Mouse (Mus musculus) layer of hippocampus, adult 18-20 months (tissue): ENCODE data around the gene Tacc3. TPM values are rescaled to one million over a fixed set of nuclear protein-coding genes. Genes with fewer than 3 reads are reported as not detected.

ENCODE experiments used
- DNase-seq, 2 experiments: peaks; one replicate each; pipeline ENCODE4 v3.0.0; 2022; ENCODE audit warnings: low spot score in 2 of 2
- total RNA-seq, 2 experiments: library from RNA; stranded (reverse); gene quantifications; 2 replicates each; pipeline ENCODE4 v1.2.3; 2021

The Tacc3 gene
- total RNA-seq, 2 experiments from 2014 or later: 3.2 to 3.3 TPM

DNA sequence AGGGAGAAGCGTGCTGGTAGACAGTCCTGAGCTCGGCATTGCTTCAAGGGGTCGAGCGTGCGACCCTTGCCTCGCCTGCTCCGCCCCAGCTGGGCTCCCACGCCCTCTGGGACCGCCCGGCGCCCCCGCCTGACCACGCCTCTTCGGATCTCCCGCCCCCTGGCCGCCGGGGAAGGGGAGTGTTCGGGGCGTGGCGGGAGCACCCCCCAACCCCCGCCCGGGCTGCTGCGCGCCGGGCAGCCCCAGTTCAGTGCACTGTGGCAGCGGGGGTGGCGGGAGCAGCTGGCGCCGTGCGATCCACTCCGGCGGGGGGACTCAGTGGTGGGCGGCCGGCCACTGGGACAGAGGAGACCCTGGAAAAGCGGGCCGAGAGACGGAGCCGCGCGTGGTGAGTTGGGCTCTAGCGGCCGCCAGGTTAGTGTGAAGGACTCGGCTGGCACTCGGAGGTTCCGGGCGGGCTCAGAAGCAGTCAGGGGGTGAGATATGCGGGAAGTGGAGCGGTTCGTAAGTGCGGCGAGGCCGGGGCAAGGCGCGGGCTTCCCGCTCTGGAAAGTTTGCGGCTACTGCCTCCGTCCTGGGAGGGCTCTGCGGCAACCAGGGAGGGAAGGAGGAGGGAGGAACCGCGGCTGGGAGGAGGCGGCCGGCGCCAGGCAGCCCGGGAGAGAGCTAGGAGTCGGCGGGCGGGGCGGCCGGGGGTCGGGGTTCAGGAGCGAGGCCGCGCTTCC, 63.8 kb downstream of the Tacc3 start, which contains the start of gene Fgfr3:
Gene Fgfr3 (plus strand): TSS at position 134 of the 725 bp plus-strand sequence.
- DNase-seq: no peak

DNA sequence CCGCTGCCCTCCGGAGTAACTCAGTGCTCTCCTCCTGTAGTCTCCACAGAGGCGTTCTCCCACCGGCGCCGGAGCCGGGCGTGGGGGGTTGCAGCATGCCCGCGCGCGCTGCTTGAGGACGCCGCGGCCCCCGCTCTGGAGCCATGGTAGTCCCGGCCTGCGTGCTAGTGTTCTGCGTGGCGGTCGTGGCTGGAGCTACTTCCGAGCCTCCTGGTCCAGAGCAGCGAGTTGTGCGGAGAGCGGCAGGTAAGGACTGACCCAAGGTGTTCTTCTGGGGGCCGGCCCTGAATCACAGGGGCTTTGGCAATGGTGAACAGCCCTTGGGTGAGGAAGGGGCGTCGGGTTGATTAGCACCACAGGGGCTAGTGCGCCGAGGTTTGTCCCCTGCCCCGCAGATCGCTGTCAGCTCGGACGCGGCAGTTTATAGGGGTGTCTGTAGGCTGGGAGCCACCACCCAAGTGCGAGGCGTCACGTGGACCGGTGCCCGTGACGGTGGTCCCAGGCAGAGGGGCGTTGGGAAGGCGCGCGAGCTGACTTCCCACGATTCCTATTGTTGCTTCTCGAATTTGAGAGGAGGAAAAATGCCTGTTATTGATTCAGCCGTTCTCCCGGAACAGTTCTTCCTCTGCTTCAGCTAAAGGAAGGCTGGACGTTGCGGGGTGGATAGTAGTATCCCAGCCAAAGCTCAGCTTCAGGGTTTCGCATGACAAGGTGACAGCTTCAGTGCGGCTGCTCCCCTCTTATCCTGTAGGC, 64.5 kb downstream of the Tacc3 start:
- DNase-seq: no peak

DNA sequence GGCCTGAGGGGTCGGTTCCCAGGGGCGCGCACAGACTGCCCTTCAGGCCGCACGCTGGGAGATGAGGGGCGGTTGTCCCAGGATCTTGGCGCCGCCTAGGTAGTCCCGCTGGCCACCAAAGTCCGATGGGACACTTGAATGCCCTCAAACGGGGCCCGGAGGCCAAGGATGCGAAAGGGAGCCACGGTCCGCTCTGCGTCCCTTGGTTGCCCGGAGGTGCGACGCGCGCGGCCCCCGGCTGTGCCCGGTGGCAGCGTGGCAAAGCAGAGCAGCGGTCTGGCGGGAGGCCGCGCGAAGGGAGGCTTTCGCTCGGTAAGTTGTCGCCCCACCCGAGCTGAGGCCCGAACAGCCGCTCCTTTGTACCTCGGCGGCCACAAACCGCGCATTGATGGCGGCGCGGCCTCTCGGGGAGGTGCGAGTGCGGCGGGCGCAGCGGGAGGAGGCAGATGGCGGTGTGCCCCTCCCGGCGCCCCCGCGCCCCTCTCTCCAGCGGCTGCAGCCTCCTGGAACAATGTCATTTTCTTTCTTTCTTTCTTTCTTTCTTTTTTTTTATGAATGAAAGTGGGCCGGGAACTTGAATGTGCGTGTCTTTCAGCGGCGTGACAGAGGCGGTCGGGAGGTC, 65.2 kb downstream of the Tacc3 start:
- DNase-seq: no peak

DNA sequence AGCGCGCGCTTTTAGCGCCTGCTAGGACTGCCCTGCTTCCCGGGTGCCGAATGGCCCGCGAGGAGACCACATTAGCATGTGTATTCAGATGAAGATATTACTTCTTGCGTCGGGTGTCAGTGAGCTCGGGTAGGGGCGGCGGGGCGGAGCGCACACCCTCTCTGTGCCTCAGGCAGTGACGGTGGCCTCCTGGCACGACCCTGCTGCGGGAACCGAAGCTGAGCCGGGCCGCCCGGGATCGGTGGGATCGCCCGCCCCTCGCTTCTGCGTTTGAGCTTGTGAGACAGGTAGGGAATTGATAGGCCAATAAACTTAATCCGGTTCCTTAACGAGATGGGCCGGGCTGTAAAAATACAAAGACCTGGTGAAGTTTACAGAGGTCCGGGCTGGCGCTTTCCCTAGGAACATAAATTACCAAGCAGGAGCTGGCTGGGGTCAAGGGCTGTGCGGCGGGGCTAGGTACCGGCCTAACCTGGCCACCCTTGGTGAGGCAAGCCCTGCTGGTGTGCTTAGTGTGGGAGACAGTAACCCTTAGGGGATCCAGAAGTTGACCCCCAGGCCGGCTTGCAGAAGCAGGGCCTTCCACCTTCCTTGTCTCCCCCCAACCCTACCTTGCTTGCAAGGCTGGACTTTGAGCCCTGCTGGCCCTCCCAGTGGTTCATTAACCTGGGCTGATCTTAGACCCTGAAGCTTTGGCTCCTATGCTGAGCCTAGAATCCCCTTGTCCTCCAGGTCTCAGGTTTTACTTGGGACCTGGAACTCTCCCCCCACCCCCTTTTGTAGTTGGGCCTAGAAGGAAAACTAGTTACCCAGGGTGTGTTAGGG, 65.9 kb downstream of the Tacc3 start:
- DNase-seq: no peak

DNA sequence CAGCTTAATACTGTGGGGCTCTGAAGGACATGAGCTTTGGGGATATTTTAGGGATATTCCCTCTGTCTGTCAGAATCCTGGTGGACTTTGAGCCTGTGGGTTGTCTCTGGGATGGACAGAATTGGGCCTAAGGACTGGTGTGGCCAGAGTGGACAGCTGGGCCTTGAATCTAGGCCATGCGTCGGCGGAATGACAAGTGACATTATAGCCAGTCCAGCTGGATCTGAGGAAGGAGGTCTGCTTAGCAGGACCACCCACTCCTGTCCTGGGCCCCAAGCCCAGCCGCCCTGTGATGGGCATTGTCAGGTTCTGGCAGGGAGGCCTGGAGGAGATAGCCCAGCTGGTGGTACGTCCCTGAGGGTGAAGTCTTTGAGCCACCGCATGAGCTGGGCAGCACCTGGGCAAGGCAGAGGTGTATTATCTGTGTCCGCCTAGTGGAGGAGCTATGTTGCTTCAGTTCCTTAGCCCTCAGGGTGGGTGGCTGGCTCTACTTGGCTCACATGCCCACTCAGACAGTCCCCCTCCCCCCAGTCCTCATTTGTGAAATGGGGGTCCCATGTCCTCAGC, 68.2 kb downstream of the Tacc3 start:
- DNase-seq: no peak

DNA sequence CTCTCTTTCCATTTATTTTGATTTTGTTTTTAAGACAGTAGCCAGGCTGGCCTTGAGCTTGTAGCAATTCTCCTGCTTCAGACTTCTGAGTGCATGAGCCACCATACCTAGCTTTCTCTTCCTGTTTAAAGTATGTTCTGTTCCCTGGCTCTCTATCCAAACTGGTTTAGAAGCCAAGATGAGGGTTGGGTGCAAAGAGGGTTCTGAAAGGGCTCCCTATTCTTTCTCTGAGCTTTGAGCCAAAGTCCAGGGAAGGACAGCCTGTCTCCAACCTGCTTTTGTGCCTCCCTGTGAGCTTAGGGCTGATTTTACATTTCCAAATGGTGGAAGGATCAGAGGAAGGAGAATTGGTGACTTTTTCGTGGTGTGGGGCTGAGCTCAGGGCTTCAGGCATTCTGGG, 69.0 kb downstream of the Tacc3 start:
- DNase-seq: no peak

Other genes with a start within 250 kb of the Tacc3 start
- gene Nkx1-1, start 224.2 kb upstream of the Tacc3 start, total RNA-seq: not detected
- gene Fam53a, start 28.5 kb upstream of the Tacc3 start, total RNA-seq: 10 to 100 TPM; 24.7 to 27.3 TPM
- under 1 TPM; 0.56 to 0.77 TPM for gene Gm9903, start 28.2 kb upstream of the Tacc3 start, total RNA-seq
- gene Slbp, start 5.6 kb upstream of the Tacc3 start, total RNA-seq: 10 to 100 TPM; 19.5 to 21.0 TPM
- 10 to 100 TPM; 22.6 to 23.4 TPM for gene Tmem129, start 288 bp downstream of the Tacc3 start, total RNA-seq
- 100 to 1,000 TPM; 120 to 122 TPM for gene Fgfr3, start 63.5 kb downstream of the Tacc3 start, total RNA-seq
- gene Letm1, start 124.7 kb downstream of the Tacc3 start, total RNA-seq: 100 to 1,000 TPM in 1 of 2 experiments, 10 to 100 TPM in 1; 95.4 to 101 TPM
- gene Nsd2, start 162.6 kb downstream of the Tacc3 start, total RNA-seq: 100 to 1,000 TPM; 118 to 119 TPM